Mouse (Mus musculus): ENCODE data around the gene Cdca7l.

- TF ChIP-seq CTCF (IDR thresholded peaks at IDR 0.05): no peak
- TF ChIP-seq POLR2A (IDR thresholded peaks at IDR 0.05; ENCODE audit: insufficient read depth, low read depth, low read length): no peak
- TF ChIP-seq EP300 (IDR thresholded peaks at IDR 0.05; ENCODE audit: insufficient read depth, low read depth, low read length): no peak
Observed at GRCm38 (mm10) chr12:117788513-117789011, 15.5 kb upstream of the Cdca7l start.

Data from heart, adult 2 months (tissue).